Mouse (Mus musculus) cerebellum, adult 11 months (tissue): ENCODE measurements around the gene Gypa.

Source experiments
- DNase-seq: peaks from one replicate; pipeline ENCODE4 v3.0.0; 2022

Gypa gene

GRCm38 (mm10) chr8:80493523-80494345 is at the start of gene Gypa:
TSS of gene Gypa (plus strand) at chr8:80493781.
- no peak for DNase-seq

GRCm38 (mm10) chr8:80444534-80445072 is 49.0 kb upstream of the Gypa start:
- no peak for DNase-seq

DNA sequence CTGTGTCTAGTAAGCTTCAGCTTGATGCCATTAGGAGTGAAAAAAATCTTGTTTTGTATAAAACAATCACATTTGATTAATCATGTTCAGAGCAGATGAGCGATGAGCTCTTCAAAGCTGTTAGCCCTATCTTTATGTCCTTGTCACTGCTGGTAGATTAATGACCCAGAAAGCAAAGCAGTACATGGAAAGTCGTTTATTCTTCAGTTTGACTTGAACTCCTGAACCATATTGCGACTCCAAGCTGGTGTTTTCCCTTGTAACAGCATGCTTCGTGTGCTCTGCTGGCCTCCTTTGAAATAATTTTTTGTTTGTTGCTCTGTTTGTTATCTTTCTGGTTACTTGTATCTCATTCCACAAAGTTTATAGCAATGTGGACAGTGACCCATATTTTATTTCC is 46.4 kb upstream of the Gypa start:
- no peak for DNase-seq

- no peak for DNase-seq
Observed at GRCm38 (mm10) chr8:80451938-80452690, 41.5 kb upstream of the Gypa start.

- no peak for DNase-seq
Observed at GRCm38 (mm10) chr8:80463450-80463917, 30.1 kb upstream of the Gypa start.

DNA sequence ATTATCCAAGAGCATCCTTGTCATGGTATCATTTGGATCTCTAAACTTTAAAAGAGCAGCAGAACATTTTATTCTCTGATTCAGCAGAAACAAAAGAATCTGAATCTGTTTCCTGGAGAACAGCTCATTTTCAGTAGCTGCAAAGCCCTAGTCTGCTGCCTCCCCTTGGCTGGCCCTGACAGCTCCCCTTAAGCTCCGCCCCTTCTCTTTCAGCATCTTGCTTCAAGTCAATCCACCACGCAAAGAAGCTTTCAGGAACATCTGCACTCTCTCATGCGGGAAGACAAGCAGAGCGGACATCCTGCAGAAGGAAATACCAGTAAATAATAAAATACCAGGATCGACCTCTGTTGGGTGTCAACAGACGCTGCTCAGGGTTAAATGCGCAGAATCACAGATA is 18.6 kb upstream of the Gypa start:
- no peak for DNase-seq

- DNase-seq: no peak
Observed at GRCm38 (mm10) chr8:80478156-80478555, 15.4 kb upstream of the Gypa start.

DNA sequence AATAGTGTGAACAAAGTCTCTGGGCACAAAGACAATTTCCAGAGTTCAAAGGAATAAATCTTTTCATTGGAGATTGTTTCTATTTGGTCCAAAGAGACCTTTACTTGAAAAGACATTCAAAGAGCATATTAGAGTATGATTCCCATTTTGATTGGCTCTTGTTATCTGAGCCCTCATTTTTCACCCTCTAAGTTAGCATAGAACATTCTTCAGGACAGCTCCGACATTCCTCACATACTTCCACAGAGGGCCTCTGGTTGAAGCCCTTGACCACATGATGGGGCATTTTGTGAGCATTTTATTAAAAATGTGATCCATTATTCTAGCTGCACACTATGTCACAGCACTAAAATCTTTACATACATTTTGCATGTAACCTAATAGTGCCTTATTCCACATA is 14.5 kb upstream of the Gypa start:
- DNase-seq: no peak

GRCm38 (mm10) chr8:80482173-80482572 is 11.4 kb upstream of the Gypa start:
- DNase-seq: no peak

GRCm38 (mm10) chr8:80482822-80483774 is 10.5 kb upstream of the Gypa start:
- no peak for DNase-seq

- no peak for DNase-seq
Observed at GRCm38 (mm10) chr8:80491562-80491961, 2.0 kb upstream of the Gypa start.

DNA sequence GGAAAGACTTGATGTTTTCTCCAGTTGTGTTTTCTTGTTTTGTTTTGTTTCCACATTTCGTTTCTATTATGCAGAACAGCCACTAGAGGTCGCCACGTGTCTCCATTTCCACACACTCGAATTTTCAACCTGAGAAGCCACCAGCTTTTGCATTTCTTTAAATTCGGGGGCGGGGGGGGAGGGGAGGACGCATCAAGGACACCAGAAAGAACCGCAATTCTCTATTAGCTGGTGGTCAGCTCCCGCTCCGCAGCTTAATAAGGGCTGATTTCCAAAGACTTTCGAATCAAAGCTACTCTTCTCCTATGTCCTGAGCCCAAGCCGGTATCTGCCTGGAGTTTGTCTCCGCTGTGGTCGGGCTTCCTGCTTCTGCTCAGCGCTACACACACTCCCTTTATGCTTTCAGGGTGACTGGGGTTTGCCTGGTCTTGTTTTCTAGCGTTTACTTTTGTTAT is 567 bp upstream of the Gypa start:
- peak; percentile 11 for DNase-seq

- no peak for DNase-seq
Observed at GRCm38 (mm10) chr8:80494346-80494660, 722 bp downstream of the Gypa start.

DNA sequence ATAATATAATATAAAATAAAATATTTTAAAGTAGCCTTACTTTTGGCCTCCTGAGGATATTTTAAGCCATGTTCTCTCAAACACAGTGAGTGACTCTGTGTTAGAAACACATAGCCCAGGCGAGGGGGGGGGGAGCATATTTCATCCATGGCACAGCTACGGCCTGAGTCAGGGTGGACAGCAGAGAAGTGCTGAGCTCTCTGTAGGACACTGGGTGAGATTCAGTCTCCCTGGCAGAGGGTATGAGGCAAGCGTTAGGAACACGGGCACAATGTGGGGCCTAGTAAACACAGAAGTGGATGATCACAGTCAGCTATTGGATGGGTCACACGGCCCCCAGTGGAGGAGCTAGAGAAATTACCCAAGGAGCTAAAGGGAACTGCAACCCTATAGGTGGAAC is 1.2 kb downstream of the Gypa start:
- no peak for DNase-seq

- DNase-seq: no peak
Observed at GRCm38 (mm10) chr8:80495527-80495926, 1.9 kb downstream of the Gypa start.

DNA sequence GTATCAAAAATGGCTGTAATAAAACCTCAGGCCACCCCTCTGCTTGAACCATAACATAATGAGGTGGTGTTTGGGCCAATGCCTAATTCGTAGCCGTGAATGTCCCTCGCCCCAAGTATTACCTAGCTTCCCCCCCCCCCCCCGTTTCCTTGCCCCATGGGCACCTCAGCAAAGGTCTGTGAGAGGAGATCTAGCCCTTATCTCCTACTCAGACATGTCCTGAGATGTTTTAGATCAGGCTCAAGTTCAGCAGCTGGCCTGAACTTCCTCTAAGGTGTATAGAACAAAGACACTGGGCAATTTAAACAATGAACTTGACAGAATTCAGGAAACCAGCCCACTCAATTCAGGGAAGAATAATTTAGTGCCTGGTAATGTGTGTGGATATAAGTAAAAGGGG is 3.7 kb downstream of the Gypa start:
- no peak for DNase-seq

- no peak for DNase-seq
Observed at GRCm38 (mm10) chr8:80500244-80500643, 6.7 kb downstream of the Gypa start.

- no peak for DNase-seq
Observed at GRCm38 (mm10) chr8:80500773-80501172, 7.2 kb downstream of the Gypa start.

DNA sequence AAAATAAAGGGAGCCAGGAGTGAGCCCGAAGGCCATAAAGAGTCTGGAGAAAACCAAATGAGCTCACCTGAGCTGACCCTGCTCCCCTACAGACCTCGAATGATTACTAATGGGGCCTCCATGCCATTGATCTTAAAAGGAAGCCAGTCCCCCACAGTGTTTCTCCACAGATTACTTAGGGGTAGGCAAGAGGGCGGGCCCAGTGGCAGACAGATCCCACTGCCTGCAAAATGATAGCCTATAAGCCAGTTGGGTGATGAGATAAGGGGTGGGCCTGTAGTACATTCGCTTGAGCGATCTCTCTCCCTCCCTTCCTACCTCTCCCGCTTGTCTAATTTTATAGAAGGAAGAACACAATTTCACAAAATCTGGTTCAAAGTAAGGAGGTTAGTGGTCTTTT is 7.7 kb downstream of the Gypa start:
- no peak for DNase-seq

GRCm38 (mm10) chr8:80526382-80527355 is 33.1 kb downstream of the Gypa start:
- no peak for DNase-seq

- DNase-seq: no peak
Observed at GRCm38 (mm10) chr8:80541836-80542235, 48.3 kb downstream of the Gypa start.

GRCm38 (mm10) chr8:80550436-80550835 is 56.9 kb downstream of the Gypa start:
- DNase-seq: no peak
